Mouse (Mus musculus) lung, embryonic 14.5 days (tissue): ENCODE measurements around the gene Rbpms2. TPM values are rescaled to one million over a fixed set of nuclear protein-coding genes. Genes with fewer than 3 reads are reported as not detected.
A peak's percentile ranks its signal among the peaks of the same experiment; 100 is the strongest.

Experiments used
- ATAC-seq: fragments of 200-750 bp; cut with Nextera tagmentation; 2 replicates; pipeline ENCODE4 v1.8.0; 2017; ENCODE audit warnings: mild to moderate bottlenecking, moderate TSS enrichment, moderate library complexity; ENCODE audit not compliant: insufficient read depth
- DNase-seq: peaks from one replicate; pipeline ENCODE4 v3.0.0-alpha.2; 2015
- H3K27ac ChIP-seq: fragments of 300-500 bp; sonication (generic); 2 replicates; pipeline ENCODE4 v1.5.1; 2014; ENCODE audit warnings: low read depth, mild to moderate bottlenecking, moderate library complexity
- H3K27me3 ChIP-seq: fragments of 300-500 bp; sonication (generic); 2 replicates; pipeline ENCODE4 v1.6.1; 2014; ENCODE audit warnings: low read length, control low read depth; ENCODE audit not compliant: insufficient read depth
- H3K36me3 ChIP-seq: fragments of 300-500 bp; sonication (generic); 2 replicates; pipeline ENCODE4 v1.6.1; 2014; ENCODE audit warnings: control low read depth; ENCODE audit not compliant: insufficient read depth
- H3K4me1 ChIP-seq: fragments of 300-500 bp; sonication (generic); 2 replicates; pipeline ENCODE4 v1.6.1; 2014; ENCODE audit warnings: antibody characterized with exemption, control low read depth; ENCODE audit not compliant: insufficient read depth
- H3K4me2 ChIP-seq: fragments of 300-500 bp; sonication (generic); 2 replicates; pipeline ENCODE4 v1.6.1; 2014; ENCODE audit warnings: mild to moderate bottlenecking
- H3K4me3 ChIP-seq: fragments of 300-500 bp; sonication (generic); 2 replicates; pipeline ENCODE4 v1.5.1; 2014; ENCODE audit warnings: low read depth, low read length
- H3K9ac ChIP-seq: fragments of 300-500 bp; sonication (generic); 2 replicates; pipeline ENCODE4 v1.6.1; 2014
- H3K9me3 ChIP-seq: fragments of 300-500 bp; sonication (generic); 2 replicates; pipeline ENCODE4 v1.6.1; 2016; ENCODE audit warnings: low read depth, low read length, control low read depth
- CTCF ChIP-seq: IDR thresholded peaks from 2 replicates; pipeline ENCODE4 v1.5.1; 2016; ENCODE audit warnings: antibody characterized with exemption, low read depth
- WGBS: fragments of 180-500 bp; shearing (Covaris S2); extraction: QIAGEN DNeasy Blood & Tissue Kit; methylation state at CpG from one replicate; pipeline ENCODE4 v1.1.7; 2014; 5-methylcytosine and 5-hydroxymethylcytosine counted together
- polyA plus RNA-seq: library from polyadenylated mRNA; unstranded; fragments of >200 nt; fragmentation: Nextera tagmentation; extraction: Ambion mirVana; gene quantifications from 2 replicates; pipeline ENCODE4 v1.2.1, GENCODE M21; 2014

The Rbpms2 gene
- polyA plus RNA-seq, 1 experiment from 2014 or later, result 20.3 TPM

DNA sequence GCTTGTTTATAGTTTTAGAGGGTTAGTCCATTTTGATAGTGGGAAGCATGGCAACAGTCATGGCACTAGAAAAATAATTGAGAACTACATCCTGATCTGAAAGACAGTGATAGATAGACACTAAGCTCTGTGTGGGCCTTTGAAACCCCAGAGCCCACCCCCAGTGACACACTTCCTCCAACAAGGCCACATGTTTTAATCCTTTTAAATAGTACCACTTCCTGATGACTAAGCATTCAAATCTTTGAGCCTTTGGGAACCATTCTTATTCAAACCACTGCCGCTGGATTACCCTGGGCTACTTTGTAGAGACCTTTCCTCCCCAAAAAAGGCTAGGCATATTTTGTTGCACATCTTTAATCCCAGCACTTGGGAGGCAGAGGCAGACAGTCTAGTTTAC lies 6.3 kb downstream of the Rbpms2 start:
- no peak overlapping the region for H3K27ac ChIP-seq
- 0 out of 2 replicates have a peak, but pooled peaks cover 3% of the 10 kb centered on the region for H3K4me1 ChIP-seq
- peaks cover 6% of the 10 kb centered on the region; the same call in 1 of the 2 replicates for H3K27me3 ChIP-seq
- H3K9me3 ChIP-seq, result no peaks in the 10 kb centered on the region
- DNase-seq (no peak), ATAC-seq (no peak)
- H3K4me3 ChIP-seq, result no peak overlapping the region
- no peak for TF ChIP-seq CTCF
- H3K36me3 ChIP-seq, result no peaks in the 10 kb centered on the region
- WGBS, result 71% methylated on average over 1 of the region's 1 CpGs
- H3K9ac ChIP-seq, result no peak overlapping the region
- H3K4me2 ChIP-seq, result no peak overlapping the region

DNA sequence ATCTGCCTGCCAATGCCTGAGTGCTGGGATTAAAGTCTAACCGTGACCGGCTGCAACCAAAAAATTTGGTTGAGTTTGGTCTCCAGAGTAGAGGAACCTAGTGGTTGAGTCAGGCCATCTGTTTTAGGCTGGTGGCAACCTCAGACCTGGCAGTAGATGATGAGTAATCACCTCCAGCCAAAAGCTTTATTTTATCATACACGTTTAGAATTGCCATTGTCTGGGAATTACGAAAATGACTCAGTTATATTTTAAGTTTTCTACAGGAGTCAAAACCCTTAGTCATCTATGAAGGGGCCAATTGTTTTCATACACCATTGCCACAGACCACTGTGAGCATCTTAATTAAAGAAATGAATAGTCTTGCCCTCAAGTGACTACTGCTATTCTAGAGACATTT lies 7.5 kb downstream of the Rbpms2 start:
- H3K9ac ChIP-seq, result no peak overlapping the region
- no peaks in the 10 kb centered on the region for H3K36me3 ChIP-seq
- H3K9me3 ChIP-seq, result no peaks in the 10 kb centered on the region
- H3K4me2 ChIP-seq, result no peak overlapping the region
- DNase-seq (no peak), ATAC-seq (no peak)
- no peak overlapping the region for H3K27ac ChIP-seq
- H3K27me3 ChIP-seq, result no peaks in the 10 kb centered on the region
- H3K4me3 ChIP-seq, result no peak overlapping the region
- peaks cover 7% of the 10 kb centered on the region; the same call in 1 of the 2 replicates for H3K4me1 ChIP-seq
- TF ChIP-seq CTCF, result no peak
- WGBS, result 82% methylated on average over 4 of the region's 4 CpGs

DNA sequence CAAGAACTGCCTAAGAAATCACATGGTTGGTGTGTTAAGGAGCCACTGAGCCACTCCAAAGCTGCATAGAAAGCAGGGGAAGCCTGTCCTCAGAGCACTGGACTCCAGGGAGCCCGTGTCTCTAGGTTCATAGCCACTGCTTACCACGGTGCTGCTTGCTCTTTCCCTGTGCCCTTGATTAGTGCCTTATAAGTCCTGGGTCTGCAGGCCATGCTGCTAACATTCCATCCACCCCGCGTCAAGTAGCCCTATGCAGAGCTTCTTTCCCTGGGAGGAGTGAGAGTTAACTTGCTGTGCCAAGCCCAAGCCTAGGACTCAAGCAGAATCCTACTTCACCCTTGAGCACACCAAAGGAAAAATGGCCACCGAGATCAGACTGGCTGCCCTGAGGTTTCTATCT lies 9.6 kb downstream of the Rbpms2 start:
- no peak overlapping the region for H3K27ac ChIP-seq

DNA sequence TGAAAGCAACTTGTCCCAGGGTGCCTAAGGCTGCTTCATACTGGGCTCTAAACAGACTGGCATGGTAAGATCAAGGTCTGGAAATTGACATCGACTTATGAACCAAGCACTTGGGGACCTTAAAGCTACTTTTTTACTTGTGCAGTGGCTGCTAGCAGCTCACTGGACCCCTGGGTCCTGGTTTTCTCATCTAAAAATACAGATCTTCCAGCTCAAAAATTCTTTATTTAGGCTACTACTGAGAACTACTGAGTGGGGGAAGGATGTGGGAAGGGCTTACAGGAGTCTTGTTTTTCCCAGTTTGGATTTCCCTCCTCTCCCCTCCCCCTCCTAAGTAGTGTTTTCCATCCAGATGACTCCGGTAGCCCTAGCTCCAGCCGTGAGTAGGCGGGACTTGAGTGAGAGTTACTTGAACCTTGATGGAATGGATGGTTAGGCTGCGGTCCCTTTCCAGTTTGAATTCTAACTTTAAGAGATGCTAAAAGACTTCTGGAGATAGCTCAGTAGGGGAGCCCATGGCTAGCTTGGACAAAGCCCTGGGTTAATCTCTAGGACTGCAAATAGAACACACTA lies 11.5 kb downstream of the Rbpms2 start:
- 8% methylated on average over 5 of the region's 5 CpGs for WGBS
- H3K9me3 ChIP-seq, result no peaks in the 10 kb centered on the region
- H3K4me1 ChIP-seq, result peaks cover 7% of the 10 kb centered on the region; the same call in 1 of the 2 replicates
- no peaks in the 10 kb centered on the region for H3K36me3 ChIP-seq
- ATAC-seq (no peak), DNase-seq (peak; percentile 48)
- no peak overlapping the region for H3K4me3 ChIP-seq
- no peak overlapping the region for H3K9ac ChIP-seq
- H3K27ac ChIP-seq, result no peak overlapping the region
- H3K27me3 ChIP-seq, result no peaks in the 10 kb centered on the region
- peak overlapping the region; percentile 33 for H3K4me2 ChIP-seq
- no peak for TF ChIP-seq CTCF

More for the DNA sequence above, 9.6 kb downstream of the Rbpms2 start:
- H3K36me3 ChIP-seq, result no peaks in the 10 kb centered on the region
- TF ChIP-seq CTCF, result no peak
- H3K4me1 ChIP-seq, result peaks cover 7% of the 10 kb centered on the region; the same call in 1 of the 2 replicates
- H3K9me3 ChIP-seq, result no peaks in the 10 kb centered on the region
- no peak for DNase-seq
- 57% methylated on average over 5 of the region's 5 CpGs for WGBS
- H3K27me3 ChIP-seq, result no peaks in the 10 kb centered on the region
- no peak for ATAC-seq
- no peak overlapping the region for H3K9ac ChIP-seq
- H3K4me3 ChIP-seq, result no peak overlapping the region
- no peak overlapping the region for H3K4me2 ChIP-seq

DNA sequence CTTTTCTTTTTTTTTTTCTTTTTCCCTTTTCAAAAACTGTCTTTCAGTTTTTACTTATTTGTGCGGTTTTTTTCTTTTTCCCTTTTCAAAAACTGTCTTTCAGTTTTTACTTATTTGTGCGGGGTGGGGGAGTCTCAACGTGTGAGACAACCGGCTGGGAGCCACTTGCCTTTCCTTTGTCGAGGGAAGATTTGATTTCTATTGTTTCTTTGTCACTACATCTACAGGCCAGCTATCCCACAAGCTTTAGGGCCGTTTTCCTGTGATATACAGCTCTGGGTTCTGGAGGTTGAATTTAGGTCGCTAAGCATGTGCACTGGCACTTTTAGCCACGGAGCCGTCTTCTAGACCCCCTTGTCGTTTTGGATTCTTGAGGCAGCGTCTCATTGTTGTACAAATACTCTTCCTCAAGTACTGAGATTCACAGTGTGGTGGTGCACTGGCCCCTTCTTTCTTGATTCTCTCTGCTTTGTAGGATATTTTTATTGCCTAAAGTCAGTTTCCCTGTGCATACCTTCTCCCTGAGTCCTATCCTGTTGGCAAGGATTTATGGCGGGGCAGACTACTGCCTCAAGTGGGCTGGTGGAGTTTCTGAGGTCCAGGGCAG lies 12.1 kb downstream of the Rbpms2 start:
- no peak overlapping the region for H3K9ac ChIP-seq
- H3K27ac ChIP-seq, result no peak overlapping the region
- TF ChIP-seq CTCF, result no peak
- H3K4me3 ChIP-seq, result no peak overlapping the region
- DNase-seq, result no peak
- H3K4me2 ChIP-seq, result peak overlapping the region; percentile 33
- no peaks in the 10 kb centered on the region for H3K36me3 ChIP-seq
- H3K9me3 ChIP-seq, result no peaks in the 10 kb centered on the region
- H3K4me1 ChIP-seq, result peaks cover 7% of the 10 kb centered on the region; the same call in 1 of the 2 replicates
- 20% methylated on average over 12 of the region's 12 CpGs for WGBS
- ATAC-seq, result no peak
- H3K27me3 ChIP-seq, result no peaks in the 10 kb centered on the region

DNA sequence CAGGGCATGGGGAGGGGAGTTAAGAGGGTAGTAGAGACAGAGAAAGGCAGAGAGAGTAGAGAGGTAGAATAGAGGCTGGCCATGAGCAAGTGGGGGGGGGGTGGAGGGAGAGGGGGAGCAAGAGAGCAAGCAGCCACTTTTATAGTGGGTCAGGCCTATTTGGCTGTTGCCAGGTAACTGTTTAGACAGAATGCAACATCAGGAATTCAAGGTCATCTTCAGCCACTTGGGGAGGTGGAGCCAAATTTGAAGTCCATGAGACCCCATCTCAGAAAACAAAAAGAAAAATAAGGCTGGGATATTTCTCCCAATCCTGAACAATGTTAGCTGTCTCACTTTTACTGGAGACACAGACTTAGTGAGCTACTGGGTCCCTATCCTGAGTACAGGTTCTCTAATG lies 13.1 kb downstream of the Rbpms2 start:
- no peaks in the 10 kb centered on the region for H3K27me3 ChIP-seq
- no peaks in the 10 kb centered on the region for H3K9me3 ChIP-seq
- ATAC-seq, result no peak
- no peaks in the 10 kb centered on the region for H3K36me3 ChIP-seq
- peaks cover 7% of the 10 kb centered on the region; the same call in 1 of the 2 replicates for H3K4me1 ChIP-seq
- no peak for TF ChIP-seq CTCF
- no peak overlapping the region for H3K9ac ChIP-seq
- H3K4me2 ChIP-seq, result no peak overlapping the region
- H3K4me3 ChIP-seq, result no peak overlapping the region
- H3K27ac ChIP-seq, result no peak overlapping the region
- no peak for DNase-seq

DNA sequence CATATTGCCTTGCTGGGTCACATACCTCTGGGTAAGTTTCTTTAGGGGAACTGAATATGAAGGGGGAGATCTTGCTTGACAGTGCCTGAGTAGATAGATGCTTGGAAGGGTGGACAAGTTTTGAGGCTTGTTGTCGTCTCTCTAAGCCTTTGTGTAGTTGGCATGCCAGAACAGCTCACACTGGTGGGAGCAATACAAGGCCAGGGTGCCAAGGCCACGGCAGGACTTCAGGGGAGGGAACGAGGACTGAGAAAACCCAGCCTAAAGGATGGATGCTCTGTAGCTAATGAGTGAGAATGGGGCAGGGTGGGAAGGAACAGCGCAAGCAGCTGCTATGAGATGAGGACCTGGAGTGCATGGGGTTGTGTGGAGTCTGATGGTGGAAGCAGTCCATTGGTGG lies 15.5 kb downstream of the Rbpms2 start:
- H3K9ac ChIP-seq, result no peak overlapping the region
- DNase-seq (no peak), ATAC-seq (no peak)
- no peaks in the 10 kb centered on the region for H3K36me3 ChIP-seq
- TF ChIP-seq CTCF, result no peak
- H3K9me3 ChIP-seq, result no peaks in the 10 kb centered on the region
- 82% methylated on average over 4 of the region's 4 CpGs for WGBS
- no peak overlapping the region for H3K27ac ChIP-seq
- no peak overlapping the region for H3K4me3 ChIP-seq
- no peak overlapping the region for H3K4me2 ChIP-seq
- no peaks in the 10 kb centered on the region for H3K27me3 ChIP-seq
- H3K4me1 ChIP-seq, result peaks cover 7% of the 10 kb centered on the region
